Mouse (Mus musculus) testis, adult 2 months (tissue): ENCODE data around the gene Olfr1348.

ENCODE experiments used
- CTCF ChIP-seq: fragments of 200-500 bp; IDR thresholded peaks from 2 replicates; pipeline ENCODE4 v1.5.1; 2012; ENCODE audit warnings: low read depth, mild to moderate bottlenecking, inconsistent platforms, low read length, moderate library complexity; ENCODE audit not compliant: control insufficient read depth, insufficient read depth, insufficient replicate concordance
- POLR2A ChIP-seq: fragments of 200-500 bp; IDR thresholded peaks from 2 replicates; pipeline ENCODE4 v1.6.1; 2012; ENCODE audit warnings: low read depth, mild to moderate bottlenecking, inconsistent platforms, low read length, moderate library complexity; ENCODE audit not compliant: control insufficient read depth

- TF ChIP-seq POLR2A (no peak), CTCF (no peak)
These were observed 52.7 kb downstream of the Olfr1348 start, which contains the start of gene Olfr1336 for GRCm38 (mm10) chr7:6455868-6456267.
